8 mouse cellular contexts compared by ENCODE assay signal in genomic region chr16:32638476-32638875, GRCm38 (mm10). TPM values are rescaled to one million over a fixed set of nuclear protein-coding genes. Genes with fewer than 3 reads are reported as not detected.
DNase-seq lines count a peak whose midpoint lies in the region; ATAC-seq and TF ChIP-seq lines count a peak whose summit lies in the region.

No protein-coding gene starts in this region.

- DNase-seq in ES-E14 (ENCODE audit: low read depth, low spot score) = peak; percentile 93
- peak; percentile 78 for DNase-seq in cerebellum, adult 11 months
- DNase-seq in forebrain, embryonic 14.5 days (ENCODE audit: low spot score) = peak; percentile 92
- peak; percentile 66 to 76 for DNase-seq in layer of hippocampus, adult 2 months (ENCODE audit: low spot score in 2 of 2)
- DNase-seq in lung, embryonic 14.5 days = peak; percentile 94
- DNase-seq in testis, postnatal 10 days (ENCODE audit: low spot score) = peak; percentile 93

- no peak overlapping the region for H3K9ac ChIP-seq in ES-E14 (ENCODE audit: insufficient read depth, low read depth, low read length, poor library complexity, severe bottlenecking)
- H3K9ac ChIP-seq in forebrain, embryonic 14.5 days (ENCODE audit: low read length) = no peak overlapping the region
- H3K9ac ChIP-seq in lung, embryonic 14.5 days = no peak overlapping the region

- H3K4me1 ChIP-seq in ES-E14 (ENCODE audit: control insufficient read depth in 2 of 2, insufficient read depth in 2 of 2, low read length in 2 of 2, poor library complexity in 1 of 2) = peaks cover 3 to 26% of the 10 kb centered on the region in 2 experiments; a peak in 2 of 4 replicates
- 0 out of 2 replicates have a peak, but pooled peaks cover 3% of the 10 kb centered on the region for H3K4me1 ChIP-seq in forebrain, embryonic 14.5 days (ENCODE audit: control insufficient read depth, insufficient read depth, low read length)
- no peaks in the 10 kb centered on the region for H3K4me1 ChIP-seq in lung, embryonic 14.5 days (ENCODE audit: insufficient read depth)

- no peaks in the 10 kb centered on the region for H3K27me3 ChIP-seq in forebrain, embryonic 14.5 days (replicated peaks; ENCODE audit: control insufficient read depth, insufficient read depth, low read length)
- H3K27me3 ChIP-seq in lung, embryonic 14.5 days (ENCODE audit: insufficient read depth, low read length) = no peaks in the 10 kb centered on the region

- H3K4me3 ChIP-seq in ES-E14 (ENCODE audit: insufficient read depth in 1 of 2, low read depth in 1 of 2, low read length in 2 of 2, poor library complexity in 1 of 2, severe bottlenecking in 1 of 2) = no peak overlapping the region
- H3K4me3 ChIP-seq in forebrain, embryonic 14.5 days (ENCODE audit: low read depth, low read length) = no peak overlapping the region
- no peak overlapping the region for H3K4me3 ChIP-seq in layer of hippocampus, adult 2 months
- no peak overlapping the region for H3K4me3 ChIP-seq in lung, embryonic 14.5 days (ENCODE audit: low read depth, low read length)

- in situ Hi-C loops in ES-E14 (cut with MboI; ENCODE audit: low sequenced_read_pairs in 2 of 2, unreplicated experiment in 2 of 2) = no loop called here

- no peaks in the 10 kb centered on the region for H3K9me3 ChIP-seq in ES-E14 (ENCODE audit: control insufficient read depth, insufficient read depth, low read depth, low read length)
- no peaks in the 10 kb centered on the region for H3K9me3 ChIP-seq in forebrain, embryonic 14.5 days (replicated peaks; ENCODE audit: control insufficient read depth, low read length)
- no peaks in the 10 kb centered on the region for H3K9me3 ChIP-seq in lung, embryonic 14.5 days (ENCODE audit: low read depth, low read length)

- H3K36me3 ChIP-seq in ES-E14 (ENCODE audit: control insufficient read depth, insufficient read depth, low read length, poor library complexity, severe bottlenecking) = no peaks in the 10 kb centered on the region
- no peaks in the 10 kb centered on the region for H3K36me3 ChIP-seq in forebrain, embryonic 14.5 days (ENCODE audit: control insufficient read depth, insufficient read depth, low read length)
- H3K36me3 ChIP-seq in lung, embryonic 14.5 days (ENCODE audit: insufficient read depth) = no peaks in the 10 kb centered on the region

- H3K4me2 ChIP-seq in forebrain, embryonic 14.5 days (ENCODE audit: low read length) = no peak overlapping the region
- H3K4me2 ChIP-seq in lung, embryonic 14.5 days = 0 out of 2 replicates have a peak overlapping the region, but pooled peaks have one; percentile 13

- 12% methylated on average over 8 of the region's 8 CpGs for WGBS in forebrain, embryonic 14.5 days
- 8% methylated on average over 8 of the region's 8 CpGs for WGBS in lung, embryonic 14.5 days

- ATAC-seq in forebrain, embryonic 14.5 days = peak; percentile 74
- peak; percentile 56 to 74; a peak in 2 of 4 replicates for ATAC-seq in hematopoietic stem cell, adult 5-6 weeks (replicated peaks in 1 of 2; ENCODE audit: insufficient read depth in 1 of 2, low FRiP score in 2 of 2, low TSS enrichment in 1 of 2, low read depth in 1 of 2, poor library complexity in 2 of 2, severe bottlenecking in 2 of 2)
- peak; percentile 65; the same call in 1 of the 2 replicates for ATAC-seq in lung, embryonic 14.5 days (ENCODE audit: insufficient read depth)
- ATAC-seq in neutrophil, adult 5-6 weeks (ENCODE audit: extremely low read depth, insufficient number of reproducible peaks, low FRiP score, poor library complexity, severe bottlenecking) = peak; percentile 79

- peak; percentile 92 for TF ChIP-seq CTCF in layer of hippocampus, adult 2 months (conservative IDR thresholded peaks at IDR 0.05)
- TF ChIP-seq CTCF in lung, embryonic 14.5 days (IDR thresholded peaks at IDR 0.05; ENCODE audit: low read depth) = peak; percentile 93

- no peak overlapping the region for H3K27ac ChIP-seq in ES-E14 (ENCODE audit: insufficient read depth, low read depth, low read length, poor library complexity, severe bottlenecking)
- no peak overlapping the region for H3K27ac ChIP-seq in forebrain, embryonic 14.5 days (ENCODE audit: low read depth, low read length)
- H3K27ac ChIP-seq in layer of hippocampus, adult 2 months = no peak overlapping the region
- no peak overlapping the region for H3K27ac ChIP-seq in lung, embryonic 14.5 days (ENCODE audit: low read depth)

TF ChIP-seq in ES-E14, 5 proteins besides CTCF, POLR2A, EP300 and RAD21:
- TF ChIP-seq ZC3H11A (IDR thresholded peaks at IDR 0.05; ENCODE audit: borderline replicate concordance, low read depth, low read length) (no peak), CHD2 (IDR thresholded peaks at IDR 0.05; ENCODE audit: low read depth, low read length) (no peak), HCFC1 (IDR thresholded peaks at IDR 0.05; ENCODE audit: borderline replicate concordance, insufficient read depth, low read length) (no peak), ZNF384 (IDR thresholded peaks at IDR 0.05; ENCODE audit: low read depth, low read length) (no peak), MAFK (IDR thresholded peaks at IDR 0.05; ENCODE audit: insufficient read depth, low read depth, low read length) (no peak)

RNA-seq across cellular contexts. Expression of gene Tnk2, which starts 5.2 kb away (rescaled TPM):
- total RNA-seq in ES-E14 (2012; rRNA removed) = 47.1 and 63.7 TPM in 2 replicates
- polyA plus RNA-seq in forebrain, embryonic 14.5 days (2014; fragmentation: Nextera tagmentation; extraction: Ambion mirVana) = 11.2 and 13.1 TPM in 2 replicates
- total RNA-seq in hematopoietic stem cell, adult 5-6 weeks (2017) = 3.5 and 5.7 TPM in 2 replicates
- 100 to 1,000 TPM; 210 to 212 TPM for total RNA-seq in layer of hippocampus, adult 2 months (2021)
- 20.0 and 21.6 TPM in 2 replicates for polyA plus RNA-seq in lung, embryonic 14.5 days (2014; fragmentation: Nextera tagmentation; extraction: Ambion mirVana)
- total RNA-seq in neutrophil, adult 5-6 weeks (2017) = 26.4 and 29.8 TPM in 2 replicates

RNA-seq across cellular contexts. Expression of gene Tfrc, which starts 29.8 kb away (rescaled TPM):
- total RNA-seq in ES-E14 (2012; rRNA removed) = 334 and 403 TPM in 2 replicates
- polyA plus RNA-seq in forebrain, embryonic 14.5 days (2014; fragmentation: Nextera tagmentation; extraction: Ambion mirVana) = 43.9 and 56.0 TPM in 2 replicates
- total RNA-seq in hematopoietic stem cell, adult 5-6 weeks (2017) = 87.0 and 93.9 TPM in 2 replicates
- 10 to 100 TPM; 70.3 to 72.3 TPM for total RNA-seq in layer of hippocampus, adult 2 months (2021)
- polyA plus RNA-seq in lung, embryonic 14.5 days (2014; fragmentation: Nextera tagmentation; extraction: Ambion mirVana) = 64.5 and 71.2 TPM in 2 replicates
- total RNA-seq in neutrophil, adult 5-6 weeks (2017) = 60.2 and 66.8 TPM in 2 replicates
